Mouse (Mus musculus) layer of hippocampus, adult 9-10 months (tissue): ENCODE measurements around the gene AF067063.
A peak's percentile ranks its signal among the peaks of the same experiment; 100 is the strongest.
"Not testable (repeated sequence)": the region's sequence is repeated elsewhere in the genome, so short reads cannot be mapped to it uniquely, and the experiment has no call there.

Source experiments
- DNase-seq: peaks from one replicate; pipeline ENCODE4 v3.0.0; 2022; ENCODE audit warnings: low spot score

Gene AF067063

GRCm38 (mm10) chr13:119830116-119830515 lies at the start of gene AF067063:
AF067063 (minus strand) TSS chr13:119830216.
- DNase-seq, result not testable (repeated sequence)

GRCm38 (mm10) chr13:119864395-119864999 lies 34.5 kb upstream of the AF067063 start:
- DNase-seq, result not testable (repeated sequence)

GRCm38 (mm10) chr13:119862399-119862798 lies 32.4 kb upstream of the AF067063 start:
- not testable (repeated sequence) for DNase-seq

GRCm38 (mm10) chr13:119839982-119840381 lies 10.0 kb upstream of the AF067063 start:
- DNase-seq, result not testable (repeated sequence)

- DNase-seq, result not testable (repeated sequence)
Observed at GRCm38 (mm10) chr13:119837719-119838337, 7.8 kb upstream of the AF067063 start.

GRCm38 (mm10) chr13:119836324-119836811 lies 6.4 kb upstream of the AF067063 start:
- DNase-seq, result not testable (repeated sequence)

GRCm38 (mm10) chr13:119835320-119836056 lies 5.5 kb upstream of the AF067063 start, which contains the start of gene D13Ertd608e:
D13Ertd608e (plus strand) TSS chr13:119836006.
- DNase-seq, result not testable (repeated sequence)

- no peak for DNase-seq
Observed at GRCm38 (mm10) chr13:119817579-119818206, 12.3 kb downstream of the AF067063 start.

GRCm38 (mm10) chr13:119816798-119817197 lies 13.2 kb downstream of the AF067063 start:
- DNase-seq, result no peak

- no peak for DNase-seq
Observed at GRCm38 (mm10) chr13:119810031-119810430, 20.0 kb downstream of the AF067063 start.

GRCm38 (mm10) chr13:119808937-119809336 lies 21.1 kb downstream of the AF067063 start:
- DNase-seq, result no peak

GRCm38 (mm10) chr13:119797656-119798055 lies 32.4 kb downstream of the AF067063 start:
- no peak for DNase-seq

- DNase-seq, result no peak
Observed at GRCm38 (mm10) chr13:119792791-119793404, 37.1 kb downstream of the AF067063 start.

GRCm38 (mm10) chr13:119791580-119792135 lies 38.4 kb downstream of the AF067063 start:
- no peak for DNase-seq

- peak; percentile 61 for DNase-seq
Observed at GRCm38 (mm10) chr13:119790761-119791579, 39.0 kb downstream of the AF067063 start, which contains the start of gene Zfp131. Zfp131 (minus strand) TSS chr13:119790889.

GRCm38 (mm10) chr13:119789851-119790717 lies 39.9 kb downstream of the AF067063 start:
- peak; percentile 15 for DNase-seq

- DNase-seq, result no peak
Observed at GRCm38 (mm10) chr13:119783581-119783980, 46.4 kb downstream of the AF067063 start.
